Mouse (Mus musculus) midbrain, embryonic 14.5 days (tissue): Measurements from ENCODE around the gene S100a5. TPM values are rescaled to one million over a fixed set of nuclear protein-coding genes. Genes with fewer than 3 reads are reported as not detected.
A peak's percentile ranks its signal among the peaks of the same experiment; 100 is the strongest.

Experiments
- ATAC-seq: fragments of 200-750 bp; cut with Nextera tagmentation; 2 replicates; pipeline ENCODE4 v1.8.0; 2017; ENCODE audit warnings: moderate number of reproducible peaks, moderate library complexity; ENCODE audit not compliant: low FRiP score, low TSS enrichment
- DNase-seq: peaks from one replicate; pipeline ENCODE4 v3.0.0-alpha.2; 2015
- H3K27ac ChIP-seq: fragments of 300-500 bp; sonication (generic); replicated peaks from 2 replicates; pipeline ENCODE4 v1.5.1; 2014; ENCODE audit warnings: mild to moderate bottlenecking, low read depth, low read length, moderate library complexity
- H3K27me3 ChIP-seq: fragments of 300-500 bp; sonication (generic); 2 replicates; pipeline ENCODE4 v1.6.1; 2014; ENCODE audit warnings: low read length, control low read depth, mixed read lengths; ENCODE audit not compliant: control insufficient read depth, insufficient read depth
- H3K36me3 ChIP-seq: fragments of 300-500 bp; sonication (generic); 2 replicates; pipeline ENCODE4 v1.6.1; 2014; ENCODE audit warnings: low read length, control low read depth; ENCODE audit not compliant: control insufficient read depth, insufficient read depth
- H3K4me1 ChIP-seq: fragments of 300-500 bp; sonication (generic); 2 replicates; pipeline ENCODE4 v1.6.1; 2014; ENCODE audit warnings: mild to moderate bottlenecking, antibody characterized with exemption, low read length, control low read depth; ENCODE audit not compliant: control insufficient read depth, insufficient read depth
- H3K4me2 ChIP-seq: fragments of 300-500 bp; sonication (generic); 2 replicates; pipeline ENCODE4 v1.6.1; 2014; ENCODE audit warnings: mild to moderate bottlenecking, low read length, moderate library complexity
- H3K4me3 ChIP-seq: fragments of 300-500 bp; sonication (generic); replicated peaks from 2 replicates; pipeline ENCODE4 v1.5.1; 2014; ENCODE audit warnings: low read depth, low read length
- H3K9ac ChIP-seq: fragments of 300-500 bp; sonication (generic); replicated peaks from 2 replicates; pipeline ENCODE4 v1.6.1; 2014; ENCODE audit warnings: mild to moderate bottlenecking, low read length, moderate library complexity
- H3K9me3 ChIP-seq: fragments of 300-500 bp; sonication (generic); 2 replicates; pipeline ENCODE4 v1.6.1; 2016; ENCODE audit warnings: low read length, control low read depth, mixed read lengths; ENCODE audit not compliant: control insufficient read depth
- WGBS: fragments of 180-500 bp; shearing (Covaris S2); extraction: QIAGEN DNeasy Blood & Tissue Kit; methylation state at CpG from one replicate; pipeline ENCODE4 v1.1.7; 2014; 5-methylcytosine and 5-hydroxymethylcytosine counted together
- polyA plus RNA-seq: library from polyadenylated mRNA; unstranded; fragments of >200 nt; fragmentation: Nextera tagmentation; extraction: Ambion mirVana; gene quantifications from 2 replicates; pipeline ENCODE4 v1.2.1, GENCODE M21; 2014

Gene S100a5
- polyA plus RNA-seq, 1 experiment from 2014 or later, result not detected

GRCm38 (mm10) chr3:90596810-90597209, 11.5 kb upstream of the S100a5 start:
- H3K27me3 ChIP-seq, result no peaks in the 10 kb centered on the region; the same call in 1 of the 2 replicates
- no peak overlapping the region for H3K9ac ChIP-seq
- no peaks in the 10 kb centered on the region for H3K36me3 ChIP-seq
- no peak for DNase-seq
- no peak overlapping the region for H3K4me2 ChIP-seq
- H3K27ac ChIP-seq, result no peak overlapping the region
- WGBS, result 92% methylated on average over 6 of the region's 6 CpGs
- no peaks in the 10 kb centered on the region for H3K9me3 ChIP-seq
- no peak for ATAC-seq
- H3K4me1 ChIP-seq, result no peaks in the 10 kb centered on the region
- H3K4me3 ChIP-seq, result no peak overlapping the region

- H3K4me3 ChIP-seq, result no peak overlapping the region
- no peak for DNase-seq
- H3K27me3 ChIP-seq, result no peaks in the 10 kb centered on the region; the same call in 1 of the 2 replicates
- no peak overlapping the region for H3K9ac ChIP-seq
- WGBS, result 67% methylated on average over 6 of the region's 6 CpGs
- no peaks in the 10 kb centered on the region for H3K9me3 ChIP-seq
- no peaks in the 10 kb centered on the region for H3K36me3 ChIP-seq
- no peak overlapping the region for H3K27ac ChIP-seq
- no peak for ATAC-seq
- H3K4me1 ChIP-seq, result no peaks in the 10 kb centered on the region
- no peak overlapping the region for H3K4me2 ChIP-seq
Measured at GRCm38 (mm10) chr3:90597736-90598135, 10.6 kb upstream of the S100a5 start.

- DNase-seq (no peak), ATAC-seq (no peak)
- Histone ChIP-seq H3K4me3 (no peak overlapping the region), H3K27me3 (no peaks in the 10 kb centered on the region; the same call in 1 of the 2 replicates), H3K27ac (no peak overlapping the region), H3K4me1 (no peaks in the 10 kb centered on the region), H3K9ac (no peak overlapping the region), H3K36me3 (no peaks in the 10 kb centered on the region), H3K4me2 (no peak overlapping the region), H3K9me3 (no peaks in the 10 kb centered on the region)
- 91% methylated on average over 4 of the region's 4 CpGs for WGBS
Measured at GRCm38 (mm10) chr3:90598212-90598611, 10.1 kb upstream of the S100a5 start.

- Histone ChIP-seq H3K27ac (no peak overlapping the region), H3K4me1 (no peaks in the 10 kb centered on the region), H3K4me2 (no peak overlapping the region), H3K9ac (no peak overlapping the region), H3K4me3 (no peak overlapping the region), H3K36me3 (no peaks in the 10 kb centered on the region), H3K9me3 (no peaks in the 10 kb centered on the region), H3K27me3 (no peaks in the 10 kb centered on the region; the same call in 1 of the 2 replicates)
- DNase-seq (no peak), ATAC-seq (no peak)
- 81% methylated on average over 3 of the region's 3 CpGs for whole genome bisulfite sequencing
Measured at GRCm38 (mm10) chr3:90599401-90599800, 8.9 kb upstream of the S100a5 start.

GRCm38 (mm10) chr3:90600036-90600435, 8.3 kb upstream of the S100a5 start:
- H3K27ac ChIP-seq, result no peak overlapping the region
- DNase-seq (no peak), ATAC-seq (no peak)
- no peaks in the 10 kb centered on the region for H3K36me3 ChIP-seq
- no peaks in the 10 kb centered on the region for H3K9me3 ChIP-seq
- H3K27me3 ChIP-seq, result no peaks in the 10 kb centered on the region
- H3K4me1 ChIP-seq, result no peaks in the 10 kb centered on the region
- H3K4me3 ChIP-seq, result no peak overlapping the region
- no peak overlapping the region for H3K9ac ChIP-seq
- H3K4me2 ChIP-seq, result no peak overlapping the region
- WGBS, result 89% methylated on average over 6 of the region's 6 CpGs

GRCm38 (mm10) chr3:90600458-90601195, 7.7 kb upstream of the S100a5 start:
- ATAC-seq, result no peak

GRCm38 (mm10) chr3:90601486-90602110, 6.7 kb upstream of the S100a5 start, which contains the start of gene Gm42674:
Gene Gm42674, plus strand, starts transcription at chr3:90601904.
- WGBS, result 86% methylated on average over 11 of the region's 11 CpGs
- Histone ChIP-seq H3K4me2 (no peak within 1 kb of the TSS), H3K9ac (no peak within 1 kb of the TSS), H3K4me1 (no peaks in the 10 kb centered on the region), H3K4me3 (no peak within 1 kb of the TSS), H3K36me3 (no peaks in the 10 kb centered on the region), H3K27ac (no peak within 1 kb of the TSS), H3K9me3 (no peaks in the 10 kb centered on the region), H3K27me3 (no peaks in the 10 kb centered on the region)
- DNase-seq (no peak), ATAC-seq (no peak)

More at GRCm38 (mm10) chr3:90600458-90601195, 7.7 kb upstream of the S100a5 start:
- no peak for DNase-seq
- H3K9ac ChIP-seq, result no peak overlapping the region
- H3K27ac ChIP-seq, result no peak overlapping the region
- WGBS, result 75% methylated on average over 8 of the region's 8 CpGs
- H3K9me3 ChIP-seq, result no peaks in the 10 kb centered on the region
- H3K36me3 ChIP-seq, result no peaks in the 10 kb centered on the region
- no peak overlapping the region for H3K4me3 ChIP-seq
- H3K27me3 ChIP-seq, result no peaks in the 10 kb centered on the region
- no peaks in the 10 kb centered on the region for H3K4me1 ChIP-seq
- H3K4me2 ChIP-seq, result no peak overlapping the region

- Histone ChIP-seq H3K4me1 (no peaks in the 10 kb centered on the region), H3K36me3 (no peaks in the 10 kb centered on the region), H3K9me3 (no peaks in the 10 kb centered on the region), H3K4me2 (no peak within 1 kb of the TSS), H3K9ac (no peak within 1 kb of the TSS), H3K27me3 (no peaks in the 10 kb centered on the region), H3K4me3 (no peak within 1 kb of the TSS), H3K27ac (no peak within 1 kb of the TSS)
- WGBS, result 79% methylated on average over 3 of the region's 3 CpGs
- DNase-seq, result no peak
- ATAC-seq, result no peak
Measured at GRCm38 (mm10) chr3:90603623-90604022, 4.7 kb upstream of the S100a5 start, which contains the start of gene S100a4. Gene S100a4, plus strand, starts transcription at chr3:90603771.

- H3K4me1 ChIP-seq, result no peaks in the 10 kb centered on the region
- no peaks in the 10 kb centered on the region for H3K36me3 ChIP-seq
- 62% methylated on average over 4 of the region's 4 CpGs for WGBS
- H3K27ac ChIP-seq, result no peak overlapping the region
- H3K9ac ChIP-seq, result no peak overlapping the region
- H3K9me3 ChIP-seq, result no peaks in the 10 kb centered on the region
- no peaks in the 10 kb centered on the region for H3K27me3 ChIP-seq
- ATAC-seq (no peak), DNase-seq (peak; percentile 66)
- no peak overlapping the region for H3K4me2 ChIP-seq
- H3K4me3 ChIP-seq, result no peak overlapping the region
Measured at GRCm38 (mm10) chr3:90604416-90604815, 3.9 kb upstream of the S100a5 start.
